Mouse (Mus musculus) T-helper 2 cell (primary cell): ENCODE results near the gene Gabrg3.
"Not testable (repeated sequence)": the region's sequence is repeated elsewhere in the genome, so short reads cannot be mapped to it uniquely, and the experiment has no call there.

Experiments
- in situ Hi-C: fragments of 300-600 bp; cut with MboI, MseI; formaldehyde crosslinking; loops from one replicate; pipeline ENCODE4 v1.15.1; 2025; ENCODE audit warnings: high pct_unique_total_duplicates

Gene Gabrg3

DNA sequence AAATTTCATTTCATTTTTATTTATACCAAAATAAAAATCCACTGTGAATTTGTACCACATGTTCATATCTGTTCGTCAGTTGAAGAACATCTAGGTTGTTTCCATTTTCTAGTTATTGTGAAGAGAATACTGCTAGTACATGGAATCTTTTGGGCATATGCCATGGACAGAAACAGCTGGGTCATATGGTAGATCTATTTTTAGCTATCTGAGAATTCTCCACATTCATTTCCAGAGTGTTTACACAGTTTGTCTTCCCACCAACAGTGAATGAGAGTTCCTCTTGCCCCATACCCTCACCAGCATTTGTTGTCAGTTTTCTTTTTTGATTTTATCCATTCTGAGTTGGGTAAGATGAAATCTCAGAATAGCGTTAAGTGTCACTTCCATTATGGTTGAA lies 75.0 kb downstream of the Gabrg3 start:
- in situ Hi-C loops: no loop called here

DNA sequence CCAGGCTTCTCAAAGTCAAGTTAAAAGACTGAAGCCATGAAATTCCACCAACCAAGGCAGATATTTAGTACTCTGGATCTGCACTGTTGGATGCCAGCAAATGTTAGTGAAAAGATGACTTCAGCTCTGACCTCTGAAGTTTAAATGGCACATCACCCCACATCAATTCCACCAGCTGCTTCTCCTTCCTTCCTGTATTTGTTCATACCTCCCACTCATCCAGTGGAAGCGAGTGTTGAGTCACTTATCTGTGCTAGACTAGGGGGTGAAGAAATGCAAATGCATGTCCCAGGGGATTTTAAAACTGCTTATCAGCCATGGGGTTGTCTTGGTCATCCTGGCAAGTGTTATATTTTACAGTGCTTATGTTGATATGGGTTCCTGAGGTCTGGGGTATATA lies 79.7 kb downstream of the Gabrg3 start:
- in situ Hi-C loops: no loop called here

DNA sequence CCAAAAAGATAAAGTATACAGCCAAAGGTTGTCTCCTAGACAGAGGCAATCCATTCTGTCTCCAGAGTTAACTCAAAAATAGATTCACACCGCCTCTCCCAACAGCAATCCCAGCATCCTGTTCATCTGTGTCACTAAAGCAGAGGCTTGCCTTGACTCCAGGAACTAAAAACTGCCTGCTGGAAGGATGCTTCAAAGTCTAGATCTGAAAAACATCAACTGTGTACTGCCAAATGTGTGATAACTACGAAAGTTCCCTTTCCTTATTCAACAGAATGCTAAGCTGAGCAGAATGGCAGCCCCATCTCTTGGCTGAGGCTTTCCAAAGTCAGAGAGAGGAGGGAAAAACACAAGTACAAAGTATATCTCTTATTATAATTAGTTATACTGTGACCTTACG lies 90.3 kb downstream of the Gabrg3 start:
- in situ Hi-C loops: no loop called here

DNA sequence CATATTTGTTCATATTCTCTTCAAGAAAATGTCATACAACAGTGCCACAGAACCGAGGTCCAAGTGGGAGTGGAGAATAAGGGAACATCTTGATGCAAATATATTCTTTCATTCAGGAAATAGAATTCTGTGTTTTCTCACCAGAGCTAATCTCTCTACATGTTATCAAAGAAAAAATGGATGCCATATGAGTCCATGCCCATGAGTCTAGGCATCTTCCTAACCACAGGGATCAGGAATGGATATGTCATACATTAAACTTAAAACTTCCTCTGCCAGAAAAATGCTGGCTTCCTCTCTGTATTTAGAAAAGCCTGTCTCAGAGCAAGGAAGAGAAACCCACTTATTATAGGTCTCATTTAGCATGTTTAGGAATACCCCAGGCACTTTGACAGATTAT lies 92.9 kb downstream of the Gabrg3 start:
- in situ Hi-C loops: no loop called here

DNA sequence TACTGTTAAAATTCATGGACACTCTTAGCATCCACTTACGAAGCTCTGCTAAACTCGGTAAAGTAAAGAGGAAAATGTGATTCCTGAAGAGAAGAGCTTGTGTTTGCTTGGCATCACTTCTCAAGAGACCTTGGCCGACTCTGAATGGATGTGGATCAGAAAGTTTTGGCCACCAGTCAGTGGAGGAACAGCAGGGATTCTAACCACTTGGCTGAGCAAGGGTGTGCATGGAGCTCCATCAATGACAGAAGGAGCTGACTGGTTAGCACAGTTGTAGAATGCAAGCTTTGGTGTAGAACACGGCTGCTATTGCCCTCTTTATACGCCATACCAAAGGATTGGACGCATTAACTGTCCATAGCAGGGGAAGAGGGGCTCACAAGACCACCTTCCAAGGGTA lies 93.4 kb downstream of the Gabrg3 start:
- in situ Hi-C loops: no loop called here

DNA sequence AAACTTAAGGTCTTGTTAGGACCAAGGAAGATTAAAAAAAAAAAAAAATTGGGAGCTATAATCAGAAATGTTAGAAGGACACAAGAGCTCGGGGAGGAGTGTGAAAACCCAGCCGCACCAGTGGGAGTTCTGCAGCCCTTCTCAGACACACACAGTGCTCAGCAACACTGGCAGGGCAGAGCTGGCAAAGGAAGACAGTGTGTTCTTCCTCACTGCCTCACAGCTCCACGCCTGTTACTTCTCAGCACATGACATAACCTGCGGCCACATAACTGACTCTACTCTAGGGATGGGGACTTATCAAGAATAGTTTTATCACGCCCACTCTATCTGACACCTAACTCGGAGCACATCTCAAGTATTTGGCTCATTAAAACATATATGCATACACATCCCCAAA lies 103.8 kb downstream of the Gabrg3 start:
- in situ Hi-C loops: no loop called here

DNA sequence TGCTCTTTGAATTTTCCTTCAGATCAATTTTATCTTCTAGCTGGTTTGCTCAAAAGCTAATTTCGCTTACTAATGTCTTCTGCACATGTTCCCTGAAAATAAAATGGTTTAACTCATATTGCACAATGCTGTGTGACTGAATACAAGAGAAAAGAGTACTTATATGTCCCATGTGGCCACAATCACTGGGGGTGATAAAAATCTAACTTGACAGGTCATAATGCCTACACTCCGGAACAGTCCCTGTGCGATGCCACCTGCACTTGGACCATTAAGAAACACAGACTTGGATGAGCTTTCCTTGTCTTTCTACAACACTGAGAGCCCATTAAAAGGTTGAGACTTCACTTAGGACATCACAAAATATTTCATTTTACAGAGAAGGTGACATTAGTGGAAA lies 108.1 kb downstream of the Gabrg3 start:
- in situ Hi-C loops: no loop called here

DNA sequence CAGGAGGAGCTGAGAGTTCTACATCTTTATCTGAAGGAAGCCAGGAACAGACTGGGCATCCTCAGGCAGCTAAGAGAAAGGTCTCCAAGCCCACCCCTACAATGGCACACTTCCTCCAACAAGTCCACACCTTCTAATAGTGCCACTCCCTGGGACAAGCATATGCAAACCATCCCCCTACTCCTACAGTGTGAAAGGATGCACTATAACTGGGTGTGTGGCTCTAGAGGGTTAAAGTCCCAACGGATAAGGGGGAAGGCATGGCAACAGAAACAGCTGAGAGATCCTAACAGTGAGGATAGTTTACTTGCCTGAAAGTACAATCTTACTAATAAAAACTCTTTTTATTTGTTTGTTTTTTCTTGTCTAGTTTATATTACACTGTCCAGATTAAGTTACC lies 126.8 kb downstream of the Gabrg3 start:
- in situ Hi-C loops: no loop called here

DNA sequence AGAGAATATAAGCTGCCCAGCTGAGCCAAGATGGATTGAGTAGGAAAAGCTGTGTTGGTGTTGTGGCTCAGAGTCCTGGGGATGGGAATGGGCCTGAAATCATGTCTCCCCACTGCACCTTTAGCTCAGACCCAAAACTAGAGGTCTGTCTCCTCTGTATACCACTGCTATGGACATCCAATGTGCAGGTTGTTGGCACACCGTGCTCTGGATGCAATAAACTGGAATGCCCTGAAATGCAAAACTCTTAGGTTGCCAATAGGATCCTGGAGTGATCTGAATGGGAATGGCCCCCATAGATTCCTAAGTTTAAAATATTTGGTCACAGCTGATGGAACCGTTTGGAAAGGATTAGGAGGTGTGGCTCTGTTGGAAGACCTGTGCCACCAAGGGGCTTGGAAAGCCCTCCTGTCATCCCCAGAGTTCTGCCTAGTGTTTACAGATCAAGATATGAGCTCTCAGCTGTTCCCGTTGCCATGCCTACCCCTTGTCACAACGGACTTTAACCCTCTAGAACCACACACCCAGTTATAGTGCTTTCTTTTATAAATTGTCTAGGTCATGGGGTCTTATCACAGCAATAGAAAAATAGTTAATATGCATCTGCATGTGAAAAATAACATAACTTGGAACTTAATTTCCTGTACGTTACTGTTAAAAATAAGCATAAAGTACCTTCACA lies 128.0 kb downstream of the Gabrg3 start:
- in situ Hi-C loops: no loop called here

DNA sequence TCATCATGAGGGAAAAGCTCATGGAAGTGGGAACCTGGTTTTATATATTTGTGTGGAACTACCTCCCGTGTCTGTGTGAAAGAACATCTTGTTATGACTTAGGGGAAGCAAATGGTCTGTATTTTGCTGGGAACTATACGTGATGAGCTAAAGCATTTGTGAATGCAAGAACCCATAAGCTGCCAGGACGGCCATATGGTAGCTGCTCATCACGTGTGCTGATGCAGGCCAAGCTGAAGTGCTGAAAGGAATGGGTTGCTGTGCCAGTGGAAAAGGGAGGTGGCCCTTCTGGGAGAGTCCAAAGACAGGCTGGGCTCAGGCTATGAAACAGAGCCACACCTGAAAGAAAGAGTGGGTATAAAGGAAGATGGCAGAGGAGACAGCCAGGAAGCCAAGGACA lies 143.0 kb downstream of the Gabrg3 start:
- in situ Hi-C loops: no loop called here

DNA sequence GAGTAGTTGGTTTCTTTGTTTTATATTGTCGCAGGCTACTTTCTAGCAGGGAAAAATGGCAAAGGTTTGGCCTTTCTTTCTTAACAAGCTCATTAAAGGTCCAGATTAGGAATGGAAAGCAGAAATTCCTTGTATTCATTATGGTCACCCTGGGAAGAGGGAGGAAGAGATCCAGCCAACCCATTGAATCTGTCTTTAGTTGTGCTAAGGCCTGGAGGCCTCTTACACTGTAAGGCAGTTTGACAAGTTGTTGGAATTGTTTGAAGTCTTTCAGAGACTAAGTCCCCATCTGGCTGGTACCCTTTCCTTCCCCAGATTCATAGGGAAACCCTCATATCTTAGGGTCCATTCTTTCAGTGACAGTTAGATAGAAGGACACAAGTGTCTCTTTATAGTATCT lies 172.9 kb downstream of the Gabrg3 start:
- in situ Hi-C loops: no loop called here

DNA sequence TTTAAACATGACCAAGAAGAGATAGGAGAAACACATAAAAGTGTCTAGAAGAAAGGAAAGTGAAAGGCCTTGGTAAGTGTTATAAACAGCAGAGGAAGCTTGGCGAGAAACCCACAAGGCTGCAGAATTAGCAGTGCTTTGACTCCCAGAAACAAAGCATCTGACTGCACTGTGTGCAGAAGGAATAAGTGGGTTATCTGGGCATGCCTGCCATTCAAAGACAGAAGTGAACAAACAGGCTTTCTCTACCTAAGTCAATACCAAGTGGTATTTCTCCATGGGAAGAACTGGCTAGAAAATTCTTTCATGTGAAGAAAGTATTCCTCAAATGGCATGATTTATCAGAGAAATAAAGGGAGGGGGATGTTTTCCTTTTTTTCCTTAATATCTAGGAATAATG lies 201.0 kb downstream of the Gabrg3 start:
- in situ Hi-C loops: no loop called here

DNA sequence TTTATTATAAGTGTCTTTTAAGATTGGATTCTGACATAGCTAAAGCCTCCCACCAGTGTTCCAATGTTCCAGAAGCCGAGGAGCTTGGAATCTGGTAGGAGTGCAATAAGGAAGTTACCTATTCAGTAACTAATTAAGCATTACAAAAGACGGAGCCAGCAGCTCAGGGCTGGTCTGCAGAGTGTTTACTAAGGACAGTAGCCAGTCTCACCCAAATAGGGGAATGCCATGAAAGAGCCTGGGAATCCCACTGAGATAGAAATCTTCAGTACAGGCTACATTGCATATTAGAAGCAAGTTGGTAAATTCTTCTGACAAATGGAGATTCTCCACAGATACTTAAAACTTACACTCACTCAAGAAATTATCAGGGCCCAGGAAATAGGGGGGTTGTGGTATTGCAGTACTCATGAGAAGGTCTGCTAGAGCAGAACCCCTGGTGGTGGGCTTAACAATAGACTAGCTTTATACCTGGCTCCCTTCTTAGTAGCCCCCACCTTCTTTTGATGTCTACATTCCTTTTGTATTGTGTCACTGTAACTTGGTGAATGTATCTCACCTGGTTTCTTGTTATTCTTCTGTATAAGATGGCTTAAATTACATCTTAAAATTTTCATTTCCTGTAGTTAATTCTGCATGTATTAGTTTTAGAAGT lies 211.0 kb downstream of the Gabrg3 start:
- in situ Hi-C loops: not testable (repeated sequence)

DNA sequence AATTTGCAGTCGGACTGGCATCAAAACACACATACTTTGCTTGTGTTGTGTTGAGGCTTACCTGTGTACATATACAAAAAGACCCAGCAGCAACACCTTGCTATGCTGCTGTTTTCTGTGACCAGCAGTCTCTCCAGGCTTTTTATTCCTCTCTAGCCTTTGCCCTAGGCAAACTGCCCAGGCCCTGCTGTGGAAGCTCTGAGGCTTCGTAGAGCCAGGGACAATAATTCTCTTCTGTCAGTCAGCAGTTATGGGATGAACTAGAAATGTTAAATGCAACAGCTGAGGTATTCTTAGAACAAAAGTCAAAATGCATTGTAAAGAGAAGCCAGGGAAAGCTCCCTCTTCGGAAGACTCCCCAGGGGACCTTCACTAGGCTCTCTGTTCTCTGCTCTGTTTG lies 220.1 kb downstream of the Gabrg3 start:
- in situ Hi-C loops: no loop called here

DNA sequence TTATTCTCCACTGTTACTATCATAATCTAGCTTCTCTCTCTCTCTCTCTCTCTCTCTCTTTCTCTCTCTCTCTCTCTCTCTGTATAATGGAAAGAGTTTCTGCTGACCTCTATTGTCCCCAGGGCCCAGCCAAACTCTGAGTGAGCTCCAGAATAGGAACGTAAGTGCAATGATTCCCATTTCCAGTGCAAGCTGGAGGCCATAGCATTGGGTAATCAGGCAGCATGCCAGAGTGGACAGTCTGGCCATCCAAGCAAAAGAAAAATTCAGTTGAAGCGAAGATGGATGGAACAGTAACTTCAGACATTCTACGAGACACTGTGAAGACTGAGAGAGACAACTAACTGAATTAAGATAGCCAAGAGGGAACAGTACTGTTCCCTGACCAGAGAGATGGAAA lies 228.8 kb downstream of the Gabrg3 start:
- in situ Hi-C loops: no loop called here

DNA sequence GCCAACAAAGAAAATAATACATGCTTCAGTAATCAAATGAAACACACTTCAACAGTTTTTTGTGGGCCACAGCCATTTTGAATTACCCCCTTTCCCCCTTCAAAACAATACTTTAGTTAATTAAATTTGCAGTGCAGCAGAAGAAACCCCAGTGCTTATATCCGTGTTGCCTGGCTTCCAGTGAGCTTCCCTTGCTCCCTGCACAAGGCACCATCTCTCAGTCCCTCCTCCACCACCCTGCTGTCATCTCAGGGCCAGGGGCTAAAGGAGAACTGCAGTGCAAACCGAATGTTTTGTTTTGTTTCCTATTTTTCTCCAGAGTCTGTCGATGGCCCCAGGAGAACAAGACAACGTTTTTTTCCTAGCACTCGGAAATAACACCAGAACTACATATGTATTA lies 233.2 kb downstream of the Gabrg3 start:
- in situ Hi-C loops: no loop called here

DNA sequence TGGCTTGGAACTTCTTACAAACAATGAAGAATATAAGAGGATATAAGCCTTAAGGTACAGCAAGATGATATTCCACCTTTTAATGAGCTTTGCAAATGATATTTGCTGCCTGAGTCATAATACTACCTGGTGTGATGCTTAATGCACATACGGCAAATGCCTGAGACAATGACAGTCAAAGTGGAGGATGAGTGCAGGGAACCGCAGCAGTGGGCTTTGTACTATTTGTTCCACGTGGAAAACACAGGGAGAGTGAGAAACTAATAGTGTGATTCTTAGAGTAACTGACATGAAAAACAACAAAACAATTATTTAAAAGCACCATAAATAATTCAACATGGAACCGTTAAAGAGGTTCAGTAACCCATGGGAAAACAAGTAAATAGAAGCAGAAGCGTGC lies 236.2 kb downstream of the Gabrg3 start:
- in situ Hi-C loops: no loop called here

DNA sequence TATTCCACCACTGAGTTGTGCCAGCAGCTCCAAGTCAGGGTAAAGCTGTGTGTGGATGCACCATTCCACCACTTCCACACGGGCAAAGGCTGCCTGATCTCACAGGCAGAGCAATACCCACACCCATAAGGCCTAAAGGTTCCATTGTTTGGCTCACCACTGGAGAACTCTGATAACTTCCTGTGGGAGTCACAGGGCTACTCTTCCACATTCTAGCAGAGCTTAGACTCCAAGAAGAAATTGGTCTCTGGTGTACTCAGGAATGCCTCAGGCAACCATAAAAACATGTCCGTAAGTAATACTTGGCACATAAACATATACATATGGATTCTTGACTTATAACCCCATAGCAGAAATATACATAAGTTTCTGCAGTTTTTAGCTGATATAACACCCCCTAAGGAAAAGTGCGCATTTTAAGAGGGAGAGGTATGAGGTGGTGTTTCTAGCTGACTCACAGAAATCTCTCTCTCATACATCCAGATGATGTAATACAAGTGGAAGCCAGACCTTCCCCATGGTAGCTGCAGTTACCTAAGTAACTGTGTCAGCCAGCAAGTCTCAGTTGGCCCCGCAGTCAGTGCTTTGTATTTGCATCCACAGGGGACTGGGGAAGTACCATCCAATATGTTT lies 248.8 kb downstream of the Gabrg3 start:
- in situ Hi-C loops: no loop called here

DNA sequence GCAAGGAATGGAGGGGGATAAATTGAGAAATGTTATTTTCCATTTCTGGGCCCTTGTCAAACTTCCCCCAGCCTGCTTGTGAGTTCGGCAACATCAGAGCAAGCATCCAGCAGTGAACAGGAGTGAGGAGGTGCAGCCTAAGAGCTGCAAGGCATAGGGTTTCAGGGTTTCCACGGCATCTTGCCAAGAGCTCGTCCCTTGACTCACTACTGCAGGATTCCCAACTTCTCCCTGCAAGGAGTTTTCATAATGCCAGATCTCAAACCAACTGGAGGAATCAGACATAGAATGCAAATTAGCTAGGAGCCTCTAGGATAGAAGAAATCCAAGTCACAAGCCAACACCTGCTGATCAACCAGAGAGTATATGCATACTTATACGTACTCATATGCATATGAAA lies 254.0 kb downstream of the Gabrg3 start:
- in situ Hi-C loops: no loop called here

DNA sequence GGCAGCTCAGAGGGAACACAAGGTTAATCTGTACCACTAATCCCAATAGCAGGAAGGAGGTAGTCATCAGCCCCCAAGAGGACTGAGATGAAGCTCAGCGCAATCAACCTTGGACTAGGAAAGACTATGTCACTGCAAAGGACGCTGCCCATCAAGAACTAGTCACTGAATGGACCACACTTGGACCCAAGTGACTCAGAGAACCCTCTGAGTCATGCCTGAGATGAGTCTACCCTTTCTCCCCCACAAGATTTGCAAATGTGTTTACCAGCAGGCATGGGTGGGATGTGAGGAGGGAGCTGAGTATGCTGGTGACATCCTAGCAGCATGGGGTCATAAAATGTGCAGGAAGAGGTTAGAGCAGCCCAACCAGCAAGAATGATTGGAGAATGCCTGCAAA lies 254.5 kb downstream of the Gabrg3 start:
- in situ Hi-C loops: no loop called here

DNA sequence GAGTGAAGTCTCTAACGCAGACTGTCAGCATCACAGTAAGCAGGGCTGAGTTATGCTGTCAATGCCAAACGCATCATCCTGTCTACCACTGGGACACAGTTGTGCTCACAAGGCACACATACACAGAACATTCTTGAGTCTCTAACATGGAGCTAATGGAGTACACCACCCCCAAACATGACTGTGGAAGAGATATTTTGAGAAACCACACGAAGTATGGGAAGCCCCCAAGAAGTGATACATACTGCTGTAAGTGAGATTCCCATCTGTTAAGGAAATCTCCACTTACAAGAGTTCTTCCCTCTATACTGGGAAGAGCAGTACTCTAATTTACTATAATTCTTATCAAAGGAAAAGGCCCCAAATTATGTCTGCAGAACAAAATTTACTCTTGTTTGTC lies 286.9 kb downstream of the Gabrg3 start:
- in situ Hi-C loops: no loop called here

DNA sequence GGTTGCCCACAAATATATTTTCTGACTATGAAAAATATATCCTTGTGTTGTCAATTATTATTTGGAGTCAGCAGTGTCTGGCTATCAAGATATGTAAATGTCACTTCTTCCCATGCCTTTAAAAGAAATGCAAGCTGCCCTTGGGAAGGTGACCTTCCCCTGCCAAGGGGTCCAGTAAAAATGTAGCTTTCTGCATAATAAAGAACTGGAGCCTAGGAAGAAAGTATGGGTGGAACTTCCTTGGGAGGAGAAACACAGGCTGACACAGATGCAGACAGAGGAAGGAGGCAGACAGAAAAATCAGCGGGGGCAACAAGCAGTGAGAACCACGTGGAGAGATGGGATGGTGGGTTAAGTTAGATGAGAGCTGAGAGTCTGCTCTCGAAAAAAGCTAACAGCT lies 304.9 kb downstream of the Gabrg3 start:
- in situ Hi-C loops: no loop called here

DNA sequence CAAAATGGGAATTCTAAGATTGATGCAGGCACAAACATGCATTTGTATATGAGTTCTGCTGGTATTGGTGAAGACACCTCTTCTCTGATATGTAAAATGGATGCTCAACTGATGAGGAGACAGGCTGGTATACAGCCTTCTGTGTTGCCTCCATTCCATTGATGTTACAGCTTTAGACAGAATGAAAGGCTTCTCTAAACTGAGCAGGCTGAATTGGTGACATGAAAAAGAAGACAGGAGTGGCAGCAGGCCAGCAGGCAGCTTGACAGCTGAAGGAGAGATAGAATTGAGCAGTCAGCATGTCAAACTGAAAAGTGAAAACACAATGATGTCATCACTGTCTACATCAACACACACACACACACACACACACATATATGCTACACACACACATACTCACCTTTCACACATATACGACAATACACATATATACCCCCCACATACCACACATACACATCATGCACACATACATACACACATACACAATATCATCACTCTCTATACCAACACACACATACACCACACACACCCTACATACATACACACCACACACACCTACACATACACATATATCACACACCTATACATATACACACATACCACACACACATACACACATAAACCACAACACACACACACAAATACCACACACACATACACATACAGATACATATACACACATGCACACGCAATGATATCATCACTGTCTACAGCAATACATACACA lies 315.4 kb downstream of the Gabrg3 start:
- in situ Hi-C loops: no loop called here
